Mouse (Mus musculus) kidney, postnatal 25 days (tissue): ENCODE results near the gene Sec23ip.

Source experiments
- DNase-seq, 2 experiments: peaks; one replicate each; pipeline ENCODE4 v3.0.0; 2021; ENCODE audit warnings: mixed read lengths in 2 of 2

Sec23ip gene

GRCm38 (mm10) chr7:128781846-128782245 is 37.1 kb downstream of the Sec23ip start:
- no peak for DNase-seq

GRCm38 (mm10) chr7:128790045-128790444 is 45.3 kb downstream of the Sec23ip start:
- no peak for DNase-seq

GRCm38 (mm10) chr7:128793464-128793863 is 48.7 kb downstream of the Sec23ip start:
- DNase-seq, result no peak

DNA sequence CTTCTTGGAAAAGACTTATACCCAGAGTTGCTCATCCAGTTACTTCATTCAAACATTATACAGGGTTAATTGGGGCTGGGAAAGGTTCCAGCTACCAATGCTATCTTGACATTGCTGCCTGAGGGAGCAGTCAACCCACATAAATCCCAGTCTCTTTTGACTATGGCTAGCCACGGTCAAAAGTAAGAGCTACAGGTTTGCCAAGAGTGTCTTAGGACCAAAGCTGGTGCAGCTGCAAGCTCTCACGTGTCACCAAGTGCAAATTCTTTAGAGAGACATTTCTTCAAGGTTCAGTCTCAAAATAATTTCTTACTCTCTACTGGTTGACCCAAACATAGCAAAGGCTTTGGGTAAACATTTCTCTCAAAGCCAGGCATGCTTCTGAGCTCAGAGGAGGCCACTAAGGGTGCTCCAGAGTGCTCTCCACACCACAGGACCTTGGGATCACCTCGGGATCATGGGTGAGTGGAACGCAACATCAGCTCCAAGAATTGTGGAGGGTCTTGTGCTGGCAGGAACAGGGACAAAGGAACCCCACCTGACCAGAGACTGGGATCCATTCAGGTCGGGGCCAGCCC is 80.3 kb downstream of the Sec23ip start:
- no peak for DNase-seq

DNA sequence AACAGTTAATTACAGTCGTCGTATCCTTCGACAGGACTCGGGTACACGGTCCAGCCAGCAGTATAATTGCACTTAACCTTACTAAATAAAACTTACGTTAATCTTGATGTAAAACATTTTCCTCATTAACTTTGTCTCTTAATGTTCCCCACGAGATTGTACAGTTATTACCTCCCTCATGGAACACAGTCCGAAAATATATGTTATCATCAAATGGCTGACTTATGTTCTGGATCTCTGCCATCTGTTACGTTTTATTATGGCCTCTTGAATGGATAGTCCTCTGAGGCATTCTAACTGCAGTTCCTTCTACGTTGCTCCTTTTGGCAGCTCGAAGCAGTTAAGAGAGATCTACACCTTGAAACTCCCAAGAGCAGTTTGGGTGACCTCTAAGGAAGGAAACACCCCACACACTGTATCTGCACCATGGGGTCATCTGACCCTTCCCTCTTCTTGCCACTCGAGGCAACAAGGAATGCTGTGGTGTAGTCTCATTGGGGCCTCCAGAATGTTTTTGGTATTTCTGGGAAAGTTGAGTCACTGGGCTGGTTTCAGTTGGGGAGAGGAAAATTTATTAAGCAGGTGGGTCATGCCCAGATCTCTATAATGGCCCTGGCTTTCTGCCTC is 87.8 kb downstream of the Sec23ip start:
- DNase-seq, result no peak

DNA sequence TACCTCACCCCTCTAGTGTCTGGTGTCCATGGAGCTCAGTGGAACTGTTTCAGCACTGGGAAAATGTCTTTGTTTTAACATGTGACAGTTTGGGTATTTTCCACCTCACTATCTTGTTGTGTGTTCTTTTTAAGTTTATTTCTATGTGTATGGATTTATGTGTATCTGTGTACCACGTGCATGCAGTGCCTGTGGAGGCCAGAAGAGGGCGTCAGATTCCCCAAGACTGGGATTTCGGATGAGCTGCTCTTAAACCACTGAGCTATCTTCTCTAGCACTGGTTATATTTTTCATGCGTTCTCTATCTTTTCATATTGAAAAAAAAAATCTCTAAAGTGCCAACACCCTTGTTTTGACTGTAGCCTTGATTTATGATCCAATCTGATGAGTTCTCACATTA is 88.5 kb downstream of the Sec23ip start:
- DNase-seq, result no peak
